Mouse (Mus musculus): ENCODE measurements at regions not wholly inside any gene's neighbourhood (a gene's known extent, or its start where the extent isn't known, plus 50 kb on each side); places are given as distances from the start of the nearest gene placed in this dataset.
A peak's percentile ranks its signal among the peaks of the same experiment; 100 is the strongest.

- no peak for DNase-seq (ENCODE audit: low spot score in 2 of 2)
These were observed 74.3 kb downstream of the Gm525 start for GRCm38 (mm10) chr11:89147990-89148389.

- no peak for DNase-seq (ENCODE audit: low spot score in 2 of 2)
These were observed 71.8 kb downstream of the Gm525 start for GRCm38 (mm10) chr11:89145281-89145945.

DNA sequence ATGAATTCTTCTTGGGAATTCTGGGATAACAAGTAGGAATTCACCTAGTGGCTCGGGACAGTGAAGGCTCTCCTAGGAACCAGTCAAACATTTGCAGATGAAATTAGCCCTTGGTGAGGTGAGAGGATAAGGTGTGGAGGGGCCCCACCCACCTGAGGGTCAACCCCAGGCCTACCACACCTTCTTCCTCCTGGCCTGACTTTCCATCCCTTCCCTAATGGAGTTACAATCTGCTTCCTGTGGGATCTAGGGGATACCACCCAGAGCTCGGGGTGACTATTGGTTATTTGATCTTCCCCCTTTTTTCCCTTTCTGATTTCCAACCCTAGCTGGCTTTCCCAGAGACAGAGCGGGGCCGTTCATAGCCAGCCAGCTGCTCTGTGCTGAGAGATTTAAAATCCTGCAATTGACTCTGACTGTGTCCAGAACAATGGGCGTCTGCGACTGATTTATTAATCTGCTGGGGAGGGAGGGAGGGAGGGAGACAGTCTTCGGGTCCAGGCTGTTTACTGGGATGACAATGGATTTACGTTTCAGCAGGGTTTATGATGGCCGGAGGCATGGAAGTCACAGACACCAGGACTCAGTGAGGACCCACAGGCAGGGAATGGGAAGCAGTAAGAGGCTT is 69.0 kb downstream of the Gm525 start:
- peak in 1 of 2 experiments; percentile 44 for DNase-seq (ENCODE audit: low spot score in 2 of 2)

All from heart, adult 9 months (tissue).